Mouse (Mus musculus): ENCODE data around the gene Kcp. TPM values are rescaled to one million over a fixed set of nuclear protein-coding genes. Genes with fewer than 3 reads are reported as not detected.

Gene Kcp
- polyA plus RNA-seq, 1 experiment = 25.7 TPM

DNA sequence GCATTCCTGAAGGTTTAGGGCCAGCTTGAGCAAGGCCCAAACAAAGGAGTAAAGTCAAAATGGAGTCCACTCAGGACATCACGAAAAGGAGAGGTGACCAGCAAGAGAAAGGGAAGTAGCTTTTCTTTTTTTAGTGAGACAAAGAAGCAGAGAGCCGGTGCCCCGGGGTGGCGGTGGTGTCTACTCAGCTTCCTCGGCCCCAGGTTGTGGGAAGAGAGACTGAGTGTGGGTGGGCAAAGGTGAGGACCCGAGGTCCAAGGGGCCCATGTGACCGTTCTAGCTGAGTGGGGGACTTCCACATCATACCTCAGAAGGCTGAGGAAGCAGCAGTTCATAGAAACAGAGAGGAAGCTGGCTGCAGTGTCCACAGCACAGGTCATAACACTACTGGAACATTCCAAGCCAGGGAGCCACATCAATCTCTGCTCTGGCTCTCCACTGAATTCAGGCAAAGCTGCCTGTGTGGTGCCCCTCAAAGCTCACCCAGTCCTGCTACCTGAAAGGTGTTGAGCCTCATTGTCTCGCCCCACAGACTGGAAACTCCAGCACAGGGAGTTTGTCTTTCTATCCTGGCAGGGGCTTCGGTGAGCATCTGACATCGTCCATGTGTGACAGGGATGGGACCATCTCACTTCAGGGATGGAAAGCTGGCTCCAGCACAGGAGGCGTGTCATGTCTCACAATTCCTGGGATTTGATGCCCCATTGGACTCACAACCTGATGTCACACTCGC is 15.7 kb upstream of the Kcp start:
- no peak for TF ChIP-seq CTCF (conservative IDR thresholded peaks at IDR 0.05; ENCODE audit: insufficient read depth, insufficient read length, low read depth, low read length)
- no peak for DNase-seq
- Histone ChIP-seq H3K27me3 (replicated peaks; ENCODE audit: control insufficient read depth, insufficient read depth, low read length) (no peaks in the 10 kb centered on the region), H3K36me3 (ENCODE audit: control insufficient read depth, insufficient read depth, low read length) (no peaks in the 10 kb centered on the region), H3K27ac (ENCODE audit: insufficient read depth, low read depth, low read length) (peak overlapping the region; percentile 42), H3K4me3 (ENCODE audit: insufficient read depth, low read depth, low read length) (no peak overlapping the region), H3K4me1 (ENCODE audit: control insufficient read depth, insufficient read depth, low read length) (peaks cover 11% of the 10 kb centered on the region; the same call in 1 of the 2 replicates)
- WGBS = 69% methylated on average over 12 of the region's 12 CpGs

- Histone ChIP-seq H3K27me3 (replicated peaks; ENCODE audit: control insufficient read depth, insufficient read depth, low read length) (no peaks in the 10 kb centered on the region), H3K4me1 (ENCODE audit: control insufficient read depth, insufficient read depth, low read length) (peaks cover 11% of the 10 kb centered on the region; the same call in 1 of the 2 replicates), H3K36me3 (ENCODE audit: control insufficient read depth, insufficient read depth, low read length) (no peaks in the 10 kb centered on the region), H3K27ac (ENCODE audit: insufficient read depth, low read depth, low read length) (peak overlapping the region; percentile 60), H3K4me3 (ENCODE audit: insufficient read depth, low read depth, low read length) (no peak overlapping the region)
- WGBS = 46% methylated on average over 6 of the region's 6 CpGs
- no peak for TF ChIP-seq CTCF (conservative IDR thresholded peaks at IDR 0.05; ENCODE audit: insufficient read depth, insufficient read length, low read depth, low read length)
- no peak for TF ChIP-seq POLR2A (IDR thresholded peaks at IDR 0.05; ENCODE audit: low read depth, low read length)
- peak; percentile 85 for DNase-seq
Measured at GRCm38 (mm10) chr6:29522626-29523300, 15.0 kb upstream of the Kcp start.

DNA sequence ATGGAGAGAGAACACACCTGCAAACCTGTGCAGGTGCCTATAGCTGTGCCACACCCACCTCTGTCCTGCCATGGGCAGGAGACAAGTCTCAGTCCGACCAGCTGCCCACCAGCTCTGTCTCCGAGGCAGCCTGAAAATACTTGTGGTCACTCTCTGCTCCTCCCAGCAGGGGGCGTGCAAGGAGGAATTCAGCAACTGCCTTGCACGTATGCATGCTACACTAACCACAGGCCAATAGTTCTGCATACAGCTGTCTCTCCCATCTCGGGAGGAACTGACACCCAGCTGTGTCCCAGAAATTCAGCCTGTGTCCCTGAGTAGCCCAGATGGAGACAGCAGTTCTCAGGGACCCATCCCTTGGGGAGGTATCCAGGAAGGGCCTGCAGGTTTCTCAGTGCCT is 9.4 kb upstream of the Kcp start:
- Histone ChIP-seq H3K27me3 (replicated peaks; ENCODE audit: control insufficient read depth, insufficient read depth, low read length) (no peaks in the 10 kb centered on the region), H3K4me1 (ENCODE audit: control insufficient read depth, insufficient read depth, low read length) (peaks cover under 1% of the 10 kb centered on the region; the same call in 1 of the 2 replicates), H3K4me3 (ENCODE audit: insufficient read depth, low read depth, low read length) (no peak overlapping the region), H3K36me3 (ENCODE audit: control insufficient read depth, insufficient read depth, low read length) (no peaks in the 10 kb centered on the region), H3K27ac (ENCODE audit: insufficient read depth, low read depth, low read length) (no peak overlapping the region)
- TF ChIP-seq CTCF (conservative IDR thresholded peaks at IDR 0.05; ENCODE audit: insufficient read depth, insufficient read length, low read depth, low read length) = peak; percentile 92
- TF ChIP-seq POLR2A (IDR thresholded peaks at IDR 0.05; ENCODE audit: low read depth, low read length) = no peak
- 9% methylated on average over 5 of the region's 5 CpGs for WGBS
- DNase-seq = peak; percentile 77

GRCm38 (mm10) chr6:29513284-29513683 is 5.5 kb upstream of the Kcp start:
- Histone ChIP-seq H3K4me1 (ENCODE audit: control insufficient read depth, insufficient read depth, low read length) (no peaks in the 10 kb centered on the region; the same call in 1 of the 2 replicates), H3K27ac (ENCODE audit: insufficient read depth, low read depth, low read length) (no peak overlapping the region), H3K4me3 (ENCODE audit: insufficient read depth, low read depth, low read length) (0 out of 2 replicates have a peak overlapping the region, but pooled peaks have one; percentile 9), H3K27me3 (replicated peaks; ENCODE audit: control insufficient read depth, insufficient read depth, low read length) (no peaks in the 10 kb centered on the region), H3K36me3 (ENCODE audit: control insufficient read depth, insufficient read depth, low read length) (no peaks in the 10 kb centered on the region)
- WGBS = 6% methylated on average over 11 of the region's 11 CpGs
- TF ChIP-seq CTCF (conservative IDR thresholded peaks at IDR 0.05; ENCODE audit: insufficient read depth, insufficient read length, low read depth, low read length) (no peak), POLR2A (IDR thresholded peaks at IDR 0.05; ENCODE audit: low read depth, low read length) (no peak)
- peak; percentile 88 for DNase-seq

DNA sequence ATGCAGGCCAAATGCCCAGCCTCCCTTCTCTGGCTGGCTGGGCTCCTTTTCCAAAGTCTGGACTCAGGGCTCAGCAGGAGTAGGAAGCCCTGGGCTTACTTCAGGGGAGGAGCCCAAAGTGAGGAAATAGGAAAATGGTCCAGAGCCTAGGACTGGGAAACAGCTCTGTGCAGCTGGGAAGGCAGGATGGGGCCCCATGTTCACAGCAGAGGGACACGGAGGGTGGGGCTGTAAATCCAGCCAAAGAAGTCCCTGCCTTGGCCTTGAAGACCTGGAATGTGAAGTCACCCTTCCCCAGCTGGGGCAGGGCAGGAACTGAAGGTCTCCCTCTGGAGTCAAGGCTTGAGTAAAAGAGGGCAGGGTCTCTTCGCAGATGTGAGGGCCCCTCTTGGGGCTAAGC is 1.3 kb upstream of the Kcp start:
- H3K4me3 ChIP-seq (ENCODE audit: insufficient read depth, low read depth, low read length) = no peak overlapping the region
- 50% methylated on average over 2 of the region's 2 CpGs for WGBS
- peaks cover 3% of the 10 kb centered on the region; the same call in 1 of the 2 replicates for H3K4me1 ChIP-seq (ENCODE audit: control insufficient read depth, insufficient read depth, low read length)
- H3K36me3 ChIP-seq (ENCODE audit: control insufficient read depth, insufficient read depth, low read length) = no peaks in the 10 kb centered on the region
- no peak overlapping the region for H3K27ac ChIP-seq (ENCODE audit: insufficient read depth, low read depth, low read length)
- no peak for DNase-seq
- TF ChIP-seq POLR2A (IDR thresholded peaks at IDR 0.05; ENCODE audit: low read depth, low read length) (no peak), CTCF (conservative IDR thresholded peaks at IDR 0.05; ENCODE audit: insufficient read depth, insufficient read length, low read depth, low read length) (no peak)
- H3K27me3 ChIP-seq (replicated peaks; ENCODE audit: control insufficient read depth, insufficient read depth, low read length) = no peaks in the 10 kb centered on the region

DNA sequence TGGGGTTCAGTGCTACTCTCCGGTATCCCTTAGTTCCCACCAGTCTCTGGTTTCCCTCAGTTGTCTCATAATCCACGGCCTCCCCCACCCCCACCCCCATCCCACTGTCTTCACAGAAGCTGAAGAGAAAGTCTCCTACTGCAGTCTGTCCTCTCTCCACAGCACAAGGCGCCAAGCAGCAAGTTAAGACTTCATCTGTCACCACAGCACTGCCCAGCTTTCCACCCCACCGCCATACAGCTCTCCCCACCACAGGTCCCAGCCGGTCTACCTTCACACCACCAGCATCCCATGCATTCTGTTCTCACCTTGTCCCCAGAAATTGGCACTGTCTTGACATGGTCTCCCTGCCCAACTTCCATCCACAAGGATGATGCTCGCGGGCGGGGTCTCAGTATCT is 918 bp downstream of the Kcp start:
- Histone ChIP-seq H3K4me3 (ENCODE audit: insufficient read depth, low read depth, low read length) (peak overlapping the region; percentile 59; the same call in 1 of the 2 replicates), H3K36me3 (ENCODE audit: control insufficient read depth, insufficient read depth, low read length) (no peaks in the 10 kb centered on the region), H3K27me3 (replicated peaks; ENCODE audit: control insufficient read depth, insufficient read depth, low read length) (no peaks in the 10 kb centered on the region), H3K4me1 (ENCODE audit: control insufficient read depth, insufficient read depth, low read length) (0 out of 2 replicates have a peak, but pooled peaks cover 3% of the 10 kb centered on the region), H3K27ac (ENCODE audit: insufficient read depth, low read depth, low read length) (no peak overlapping the region)
- no peak for TF ChIP-seq CTCF (conservative IDR thresholded peaks at IDR 0.05; ENCODE audit: insufficient read depth, insufficient read length, low read depth, low read length)
- WGBS = 32% methylated on average over 8 of the region's 8 CpGs
- no peak for DNase-seq

- Histone ChIP-seq H3K27me3 (replicated peaks; ENCODE audit: control insufficient read depth, insufficient read depth, low read length) (no peaks in the 10 kb centered on the region), H3K27ac (ENCODE audit: insufficient read depth, low read depth, low read length) (no peak overlapping the region), H3K4me1 (ENCODE audit: control insufficient read depth, insufficient read depth, low read length) (0 out of 2 replicates have a peak, but pooled peaks cover 3% of the 10 kb centered on the region), H3K4me3 (ENCODE audit: insufficient read depth, low read depth, low read length) (no peak overlapping the region), H3K36me3 (ENCODE audit: control insufficient read depth, insufficient read depth, low read length) (no peaks in the 10 kb centered on the region)
- DNase-seq = no peak
- WGBS = 81% methylated on average over 5 of the region's 5 CpGs
- 0 out of 2 replicates have a peak, but pooled peaks have one; percentile 1 for TF ChIP-seq CTCF (conservative IDR thresholded peaks at IDR 0.05; ENCODE audit: insufficient read depth, insufficient read length, low read depth, low read length)
- no peak for TF ChIP-seq POLR2A (IDR thresholded peaks at IDR 0.05; ENCODE audit: low read depth, low read length)
Measured at GRCm38 (mm10) chr6:29505493-29505892, 2.3 kb downstream of the Kcp start.

Measured in kidney, adult 2 months (tissue).